Mouse (Mus musculus): Measurements from ENCODE around the gene Hoxb5.

Gene Hoxb5

GRCm38 (mm10) chr11:96272024-96272921 is 30.9 kb upstream of the Hoxb5 start:
- peak in 1 of 2 experiments; percentile 73 for DNase-seq

GRCm38 (mm10) chr11:96274428-96274827 is 28.7 kb upstream of the Hoxb5 start:
- no peak for DNase-seq

GRCm38 (mm10) chr11:96275896-96276295 is 27.2 kb upstream of the Hoxb5 start:
- DNase-seq = peak in 1 of 2 experiments; percentile 78

- peak in 1 of 2 experiments; percentile 55 for DNase-seq
Observed at GRCm38 (mm10) chr11:96277151-96278044, 25.7 kb upstream of the Hoxb5 start.

- DNase-seq = peak in 1 of 2 experiments; percentile 38
Observed at GRCm38 (mm10) chr11:96278324-96278723, 24.8 kb upstream of the Hoxb5 start.

GRCm38 (mm10) chr11:96278773-96279172 is 24.4 kb upstream of the Hoxb5 start:
- DNase-seq = peak; percentile 92 to 94

- DNase-seq = peak in 1 of 2 experiments; percentile 70
Observed at GRCm38 (mm10) chr11:96279421-96280233, 23.5 kb upstream of the Hoxb5 start.

- DNase-seq = peak in 1 of 2 experiments; percentile 76
Observed at GRCm38 (mm10) chr11:96280399-96281378, 22.4 kb upstream of the Hoxb5 start.

GRCm38 (mm10) chr11:96281396-96281795 is 21.7 kb upstream of the Hoxb5 start:
- DNase-seq = peak in 1 of 2 experiments; percentile 60

- DNase-seq = peak in 1 of 2 experiments; percentile 64
Observed at GRCm38 (mm10) chr11:96281855-96282570, 21.1 kb upstream of the Hoxb5 start, which contains the start of gene Hoxb8. Hoxb8 (plus strand) TSS chr11:96281905.

GRCm38 (mm10) chr11:96282795-96283430 is 20.2 kb upstream of the Hoxb5 start:
- DNase-seq = peak in 1 of 2 experiments; percentile 64

- DNase-seq = peak in 1 of 2 experiments; percentile 77
Observed at GRCm38 (mm10) chr11:96284041-96284749, 18.9 kb upstream of the Hoxb5 start.

- DNase-seq = peak; percentile 85 to 86
Observed at GRCm38 (mm10) chr11:96284774-96285734, 18.1 kb upstream of the Hoxb5 start.

GRCm38 (mm10) chr11:96285771-96286738 is 17.1 kb upstream of the Hoxb5 start, which contains the start of gene Hoxb7:
Hoxb7 (plus strand) TSS chr11:96286623.
- DNase-seq = peak; percentile 90 to 94

- peak in 1 of 2 experiments; percentile 83 for DNase-seq
Observed at GRCm38 (mm10) chr11:96286739-96287385, 16.3 kb upstream of the Hoxb5 start.

- no peak for DNase-seq
Observed at GRCm38 (mm10) chr11:96287411-96287810, 15.7 kb upstream of the Hoxb5 start.
